Mouse (Mus musculus) intestine, embryonic 15.5 days (tissue): Measurements from ENCODE around the gene Podxl2. TPM values are rescaled to one million over a fixed set of nuclear protein-coding genes. Genes with fewer than 3 reads are reported as not detected.

Experiments used
- ATAC-seq: fragments of 200-750 bp; cut with Nextera tagmentation; 2 replicates; pipeline ENCODE4 v1.8.0; 2017; ENCODE audit warnings: moderate TSS enrichment, moderate library complexity
- H3K27ac ChIP-seq: fragments of 300-500 bp; sonication (generic); 2 replicates; pipeline ENCODE4 v1.5.1; 2015; ENCODE audit warnings: mild to moderate bottlenecking, inconsistent platforms
- H3K27me3 ChIP-seq: fragments of 300-500 bp; sonication (generic); replicated peaks from 2 replicates; pipeline ENCODE4 v1.6.1; 2015; ENCODE audit warnings: inconsistent platforms
- H3K36me3 ChIP-seq: fragments of 300-500 bp; sonication (generic); 2 replicates; pipeline ENCODE4 v1.6.1; 2015; ENCODE audit warnings: inconsistent platforms
- H3K4me1 ChIP-seq: fragments of 300-500 bp; sonication (generic); replicated peaks from 2 replicates; pipeline ENCODE4 v1.6.1; 2015; ENCODE audit warnings: inconsistent platforms
- H3K4me2 ChIP-seq: fragments of 300-500 bp; sonication (generic); replicated peaks from 2 replicates; pipeline ENCODE4 v1.6.1; 2015; ENCODE audit warnings: mild to moderate bottlenecking, inconsistent platforms
- H3K4me3 ChIP-seq: fragments of 300-500 bp; sonication (generic); replicated peaks from 2 replicates; pipeline ENCODE4 v1.5.1; 2015; ENCODE audit warnings: inconsistent platforms
- H3K9ac ChIP-seq: fragments of 300-500 bp; sonication (generic); 2 replicates; pipeline ENCODE4 v1.6.1; 2015; ENCODE audit warnings: inconsistent platforms
- H3K9me3 ChIP-seq: fragments of 300-500 bp; sonication (generic); 2 replicates; pipeline ENCODE4 v1.6.1; 2016; ENCODE audit warnings: inconsistent platforms
- WGBS: fragments of 180-500 bp; shearing (Covaris S2); methylation state at CpG from one replicate; pipeline ENCODE4 v1.1.7; 2015; 5-methylcytosine and 5-hydroxymethylcytosine counted together
- polyA plus RNA-seq: library from polyadenylated mRNA; unstranded; fragments of >200 nt; fragmentation: Nextera tagmentation; extraction: Ambion mirVana; gene quantifications from 2 replicates; pipeline ENCODE4 v1.2.1, GENCODE M21; 2015

Podxl2 gene
- polyA plus RNA-seq, 1 experiment from 2014 or later: 49.6 TPM

- H3K27ac ChIP-seq: peak within 1 kb of the TSS; percentile 84
- peak within 1 kb of the TSS; percentile 95 for H3K4me2 ChIP-seq
- H3K9me3 ChIP-seq: no peaks in the 10 kb centered on the region
- H3K36me3 ChIP-seq: 0 out of 2 replicates have a peak, but pooled peaks cover 2% of the 10 kb centered on the region
- peak; percentile 98 for ATAC-seq
- peaks cover 19% of the 10 kb centered on the region for H3K4me1 ChIP-seq
- H3K9ac ChIP-seq: peak within 1 kb of the TSS; percentile 86
- no peaks in the 10 kb centered on the region for H3K27me3 ChIP-seq
- peak within 1 kb of the TSS; percentile 79 for H3K4me3 ChIP-seq
- WGBS: under 1% methylated on average over 72 of the region's 72 CpGs
These were observed 32.8 kb downstream of the Podxl2 start, which contains the start of gene Abtb1 for GRCm38 (mm10) chr6:88841781-88842689. Abtb1 (minus strand) TSS chr6:88841984.

- Histone ChIP-seq H3K4me3 (peak overlapping the region; percentile 79), H3K27ac (peak overlapping the region; percentile 81), H3K9ac (peak overlapping the region; percentile 82), H3K4me2 (peak overlapping the region; percentile 95), H3K4me1 (peaks cover 19% of the 10 kb centered on the region), H3K27me3 (no peaks in the 10 kb centered on the region), H3K36me3 (0 out of 2 replicates have a peak, but pooled peaks cover 2% of the 10 kb centered on the region), H3K9me3 (no peaks in the 10 kb centered on the region)
- ATAC-seq: peak; percentile 22; the same call in 1 of the 2 replicates
- under 1% methylated on average over 22 of the region's 22 CpGs for WGBS
These were observed 33.4 kb downstream of the Podxl2 start for GRCm38 (mm10) chr6:88841514-88841780.

DNA sequence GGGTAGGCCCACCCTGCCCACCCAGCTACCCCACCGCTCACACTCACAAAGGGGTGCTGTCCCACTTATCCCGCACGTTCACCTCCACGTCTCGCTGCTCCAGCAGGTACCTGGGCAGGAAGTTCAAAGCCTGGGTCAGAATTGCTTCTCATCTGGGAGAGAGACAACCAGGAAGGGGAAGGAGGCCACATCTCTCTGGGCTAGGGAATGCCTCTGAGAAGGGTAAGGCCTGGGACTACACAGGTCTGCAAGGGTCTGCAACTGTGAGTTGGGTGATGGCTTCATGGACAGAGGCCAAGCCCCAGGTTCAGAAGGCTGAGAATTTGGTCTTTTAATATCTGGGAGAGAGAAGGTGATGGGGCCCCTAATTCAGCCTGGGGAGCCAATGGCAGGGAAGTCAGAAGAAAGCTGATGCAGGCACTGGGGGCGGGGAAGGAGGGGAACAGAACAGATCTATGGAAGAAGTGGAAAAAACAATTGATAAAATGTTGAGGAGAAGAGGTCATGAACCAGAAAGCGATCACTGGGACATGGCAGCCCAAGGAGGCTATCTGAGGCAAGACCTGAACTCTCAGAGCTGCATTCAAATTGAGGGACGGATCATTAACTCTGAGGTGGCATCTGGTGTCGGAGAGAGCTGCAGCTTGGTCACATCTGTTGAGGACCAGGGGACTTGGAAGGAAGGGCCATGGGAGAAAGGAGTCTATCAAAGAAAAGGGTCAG is 33.9 kb downstream of the Podxl2 start:
- H3K4me3 ChIP-seq: peak overlapping the region; percentile 79
- no peak for ATAC-seq
- no peaks in the 10 kb centered on the region for H3K9me3 ChIP-seq
- H3K27ac ChIP-seq: peak overlapping the region; percentile 81
- peaks cover 19% of the 10 kb centered on the region for H3K4me1 ChIP-seq
- WGBS: 57% methylated on average over 9 of the region's 9 CpGs
- H3K36me3 ChIP-seq: 0 out of 2 replicates have a peak, but pooled peaks cover 2% of the 10 kb centered on the region
- H3K4me2 ChIP-seq: peak overlapping the region; percentile 95
- no peaks in the 10 kb centered on the region for H3K27me3 ChIP-seq
- H3K9ac ChIP-seq: peak overlapping the region; percentile 82

- Histone ChIP-seq H3K4me2 (no peak overlapping the region), H3K4me3 (no peak overlapping the region), H3K27ac (no peak overlapping the region), H3K36me3 (0 out of 2 replicates have a peak, but pooled peaks cover 2% of the 10 kb centered on the region), H3K4me1 (peaks cover 19% of the 10 kb centered on the region), H3K9ac (no peak overlapping the region), H3K9me3 (no peaks in the 10 kb centered on the region), H3K27me3 (no peaks in the 10 kb centered on the region)
- WGBS: 76% methylated on average over 3 of the region's 3 CpGs
- no peak for ATAC-seq
These were observed 34.6 kb downstream of the Podxl2 start for GRCm38 (mm10) chr6:88840211-88840610.

DNA sequence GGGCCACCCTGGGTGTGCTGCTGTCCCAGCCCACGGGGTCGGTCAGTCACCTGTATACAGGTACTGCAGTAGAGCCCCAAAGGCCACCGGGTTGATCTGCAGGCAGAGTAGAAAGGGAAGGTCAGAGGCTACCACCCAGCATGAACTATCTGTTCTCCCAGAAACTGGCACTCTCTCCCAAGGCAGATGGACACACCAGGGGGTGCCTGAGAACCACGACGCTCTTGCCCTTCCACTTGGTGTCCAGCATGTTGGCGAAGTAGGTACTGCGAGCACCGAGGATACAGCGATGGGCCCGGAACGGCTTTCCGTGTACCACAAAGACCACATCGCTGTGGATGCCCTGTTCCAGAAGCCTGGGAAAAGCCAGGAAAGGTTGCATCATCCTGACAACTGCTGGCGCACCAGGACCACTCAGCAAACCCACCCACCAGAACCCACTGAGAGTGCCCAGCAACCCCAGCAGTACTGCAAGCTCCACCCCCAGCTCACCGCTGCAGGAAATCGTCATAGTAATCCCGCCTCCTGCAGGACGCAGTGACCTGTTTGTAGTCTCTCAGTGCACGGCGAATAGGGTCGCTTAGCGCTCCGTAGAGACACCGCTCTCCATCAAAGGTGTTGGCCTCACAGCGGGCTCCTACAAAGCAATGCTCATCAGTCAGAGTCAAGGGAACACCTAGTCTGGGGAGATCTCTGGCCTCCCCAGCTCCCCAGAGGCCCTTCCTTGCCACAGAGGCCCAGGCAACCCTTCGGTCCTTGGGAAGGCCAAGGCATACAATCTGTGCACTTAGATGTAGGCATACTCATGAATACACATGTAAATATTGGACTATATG is 35.5 kb downstream of the Podxl2 start:
- Histone ChIP-seq H3K4me1 (peaks cover 19% of the 10 kb centered on the region), H3K4me2 (no peak overlapping the region), H3K27me3 (no peaks in the 10 kb centered on the region), H3K9ac (no peak overlapping the region), H3K9me3 (no peaks in the 10 kb centered on the region), H3K27ac (no peak overlapping the region), H3K4me3 (no peak overlapping the region), H3K36me3 (0 out of 2 replicates have a peak, but pooled peaks cover 2% of the 10 kb centered on the region)
- WGBS: 87% methylated on average over 26 of the region's 26 CpGs
- ATAC-seq: no peak

DNA sequence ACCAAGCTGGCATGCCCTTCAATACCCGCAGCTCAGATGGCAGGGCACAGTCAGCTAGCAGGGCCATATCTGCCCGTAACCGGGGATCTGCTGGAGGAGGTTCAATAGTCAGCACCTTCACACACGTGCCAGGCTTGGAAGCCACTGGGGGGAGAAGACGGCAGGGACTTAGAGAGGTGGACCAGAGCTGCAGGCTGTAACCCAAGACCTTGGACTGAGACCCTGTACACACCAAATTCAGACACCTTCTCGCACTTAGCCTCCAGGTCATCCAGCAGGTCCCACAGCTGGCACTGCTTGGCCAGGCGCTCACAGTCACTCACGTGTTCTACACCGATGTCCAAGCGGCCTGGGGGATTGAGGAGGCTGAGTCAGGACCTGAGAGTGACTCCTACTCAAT is 36.2 kb downstream of the Podxl2 start:
- Histone ChIP-seq H3K4me2 (no peak overlapping the region), H3K27me3 (no peaks in the 10 kb centered on the region), H3K4me1 (peaks cover 19% of the 10 kb centered on the region), H3K36me3 (0 out of 2 replicates have a peak, but pooled peaks cover 2% of the 10 kb centered on the region), H3K9me3 (no peaks in the 10 kb centered on the region), H3K4me3 (no peak overlapping the region), H3K27ac (no peak overlapping the region), H3K9ac (no peak overlapping the region)
- no peak for ATAC-seq
- 95% methylated on average over 10 of the region's 10 CpGs for WGBS

DNA sequence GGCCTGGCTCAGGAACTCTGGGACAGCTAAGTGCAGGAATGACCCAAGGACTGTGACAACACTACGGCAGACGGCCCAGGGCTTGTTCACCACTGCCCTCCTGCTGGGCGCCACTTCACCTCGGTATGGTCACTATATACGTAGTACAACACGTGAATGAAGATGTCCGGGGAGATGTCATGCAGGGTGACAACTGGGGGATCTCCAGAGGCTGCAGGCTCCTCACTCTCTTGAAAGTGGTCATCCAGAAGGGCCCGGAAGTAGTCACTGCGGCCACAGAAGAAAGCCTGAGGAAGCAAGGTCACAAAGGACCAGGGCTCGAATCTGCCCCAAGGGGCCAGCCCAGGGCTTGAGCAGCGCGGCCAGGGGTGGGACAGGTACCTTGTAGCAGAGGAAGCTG is 36.8 kb downstream of the Podxl2 start:
- Histone ChIP-seq H3K9me3 (no peaks in the 10 kb centered on the region), H3K27me3 (no peaks in the 10 kb centered on the region), H3K4me2 (no peak overlapping the region), H3K4me3 (no peak overlapping the region), H3K36me3 (0 out of 2 replicates have a peak, but pooled peaks cover 2% of the 10 kb centered on the region), H3K9ac (no peak overlapping the region), H3K4me1 (peaks cover 13% of the 10 kb centered on the region), H3K27ac (no peak overlapping the region)
- no peak for ATAC-seq
- WGBS: 91% methylated on average over 12 of the region's 12 CpGs

- no peak overlapping the region for H3K4me3 ChIP-seq
- no peak overlapping the region for H3K4me2 ChIP-seq
- ATAC-seq: no peak
- no peaks in the 10 kb centered on the region for H3K9me3 ChIP-seq
- H3K27me3 ChIP-seq: no peaks in the 10 kb centered on the region
- no peak overlapping the region for H3K9ac ChIP-seq
- no peak overlapping the region for H3K27ac ChIP-seq
- H3K36me3 ChIP-seq: 0 out of 2 replicates have a peak, but pooled peaks cover 2% of the 10 kb centered on the region
- 83% methylated on average over 28 of the region's 28 CpGs for WGBS
- H3K4me1 ChIP-seq: peaks cover 9% of the 10 kb centered on the region
These were observed 38.5 kb downstream of the Podxl2 start for GRCm38 (mm10) chr6:88836178-88836819.

GRCm38 (mm10) chr6:88835047-88835446 is 39.8 kb downstream of the Podxl2 start:
- WGBS: 79% methylated on average over 5 of the region's 5 CpGs
- Histone ChIP-seq H3K27me3 (no peaks in the 10 kb centered on the region), H3K36me3 (0 out of 2 replicates have a peak, but pooled peaks cover 2% of the 10 kb centered on the region), H3K4me2 (no peak overlapping the region), H3K27ac (no peak overlapping the region), H3K4me3 (no peak overlapping the region), H3K9ac (no peak overlapping the region), H3K4me1 (no peaks in the 10 kb centered on the region), H3K9me3 (no peaks in the 10 kb centered on the region)
- no peak for ATAC-seq

GRCm38 (mm10) chr6:88833340-88834140 is 41.3 kb downstream of the Podxl2 start:
- Histone ChIP-seq H3K27me3 (no peaks in the 10 kb centered on the region), H3K36me3 (0 out of 2 replicates have a peak, but pooled peaks cover 2% of the 10 kb centered on the region), H3K9me3 (no peaks in the 10 kb centered on the region), H3K9ac (no peak overlapping the region), H3K4me2 (no peak overlapping the region), H3K4me1 (no peaks in the 10 kb centered on the region), H3K27ac (no peak overlapping the region), H3K4me3 (no peak overlapping the region)
- 70% methylated on average over 5 of the region's 5 CpGs for WGBS
- no peak for ATAC-seq

GRCm38 (mm10) chr6:88832663-88833062 is 42.2 kb downstream of the Podxl2 start:
- H3K27me3 ChIP-seq: no peaks in the 10 kb centered on the region
- H3K36me3 ChIP-seq: no peaks in the 10 kb centered on the region
- no peak overlapping the region for H3K9ac ChIP-seq
- H3K27ac ChIP-seq: no peak overlapping the region
- H3K4me3 ChIP-seq: no peak overlapping the region
- no peak overlapping the region for H3K4me2 ChIP-seq
- H3K9me3 ChIP-seq: no peaks in the 10 kb centered on the region
- 0 out of 2 replicates have a peak, but pooled peaks cover 1% of the 10 kb centered on the region for H3K4me1 ChIP-seq
- peak; percentile 52; the same call in 1 of the 2 replicates for ATAC-seq
- 80% methylated on average over 5 of the region's 5 CpGs for WGBS
